Mouse (Mus musculus) heart, embryonic 13.5 days (tissue): Measurements from ENCODE around the gene Zfp740. TPM values are rescaled to one million over a fixed set of nuclear protein-coding genes. Genes with fewer than 3 reads are reported as not detected.
A peak's percentile ranks its signal among the peaks of the same experiment; 100 is the strongest.

ENCODE experiments used
- ATAC-seq: fragments of 200-750 bp; cut with Nextera tagmentation; 2 replicates; pipeline ENCODE4 v1.8.0; 2017; ENCODE audit warnings: moderate TSS enrichment; ENCODE audit not compliant: insufficient number of reproducible peaks, low FRiP score, low TSS enrichment; ENCODE audit errors: extremely low read depth
- H3K27ac ChIP-seq: fragments of 300-500 bp; sonication (generic); replicated peaks from 2 replicates; pipeline ENCODE4 v1.5.1; 2015; ENCODE audit warnings: moderate library complexity, mild to moderate bottlenecking, inconsistent platforms
- H3K27me3 ChIP-seq: fragments of 300-500 bp; sonication (generic); replicated peaks from 2 replicates; pipeline ENCODE4 v1.6.1; 2015; ENCODE audit warnings: mild to moderate bottlenecking, inconsistent platforms
- H3K36me3 ChIP-seq: fragments of 300-500 bp; sonication (generic); 2 replicates; pipeline ENCODE4 v1.6.1; 2015; ENCODE audit warnings: mild to moderate bottlenecking, inconsistent platforms
- H3K4me1 ChIP-seq: fragments of 300-500 bp; sonication (generic); 2 replicates; pipeline ENCODE4 v1.6.1; 2015; ENCODE audit warnings: inconsistent platforms
- H3K4me2 ChIP-seq: fragments of 300-500 bp; sonication (generic); 2 replicates; pipeline ENCODE4 v1.6.1; 2015; ENCODE audit warnings: inconsistent platforms, mild to moderate bottlenecking, moderate library complexity
- H3K4me3 ChIP-seq: fragments of 300-500 bp; sonication (generic); 2 replicates; pipeline ENCODE4 v1.5.1; 2015; ENCODE audit warnings: moderate library complexity, mild to moderate bottlenecking, inconsistent platforms
- H3K9ac ChIP-seq: fragments of 300-500 bp; sonication (generic); 2 replicates; pipeline ENCODE4 v1.6.1; 2015; ENCODE audit warnings: inconsistent platforms, mild to moderate bottlenecking, moderate library complexity
- H3K9me3 ChIP-seq: fragments of 300-500 bp; sonication (generic); 2 replicates; pipeline ENCODE4 v1.6.1; 2016; ENCODE audit warnings: inconsistent platforms
- WGBS: fragments of 180-500 bp; shearing (Covaris S2); methylation state at CpG from one replicate; pipeline ENCODE4 v1.1.7; 2015; ENCODE audit warnings: mixed read lengths; 5-methylcytosine and 5-hydroxymethylcytosine counted together
- polyA plus RNA-seq: library from polyadenylated mRNA; unstranded; fragments of >200 nt; fragmentation: Nextera tagmentation; extraction: Ambion mirVana; gene quantifications from 2 replicates; pipeline ENCODE4 v1.2.1, GENCODE M21; 2015

Gene Zfp740
- polyA plus RNA-seq, 1 experiment from 2014 or later = 30.3 TPM

DNA sequence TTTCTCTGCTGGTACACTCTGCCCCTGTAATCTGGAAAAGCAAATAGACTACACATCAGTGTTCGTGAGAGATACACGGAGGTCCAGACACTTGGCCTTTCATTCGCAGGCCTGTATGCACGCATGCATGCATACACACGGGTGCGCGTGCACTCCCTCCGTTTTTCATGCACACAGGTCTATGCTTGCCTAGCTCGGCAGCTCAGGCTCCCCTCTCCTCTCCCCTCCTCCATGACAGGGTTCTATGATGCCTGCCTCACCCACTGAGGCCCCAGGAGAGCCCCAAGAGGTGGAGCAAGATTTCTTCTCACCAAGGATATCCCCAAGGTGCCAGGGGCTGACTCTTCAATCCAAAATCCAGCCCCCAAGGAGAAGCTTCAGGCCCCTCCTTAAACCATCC, 46.9 kb downstream of the Zfp740 start:
- peaks cover 43% of the 10 kb centered on the region for H3K4me1 ChIP-seq
- H3K9me3 ChIP-seq = no peaks in the 10 kb centered on the region
- ATAC-seq = no peak
- 45% methylated on average over 9 of the region's 9 CpGs for WGBS
- 0 out of 2 replicates have a peak, but pooled peaks cover 3% of the 10 kb centered on the region for H3K36me3 ChIP-seq
- H3K27me3 ChIP-seq = peaks cover 76% of the 10 kb centered on the region
- peak overlapping the region; percentile 84 for H3K9ac ChIP-seq
- peak overlapping the region; percentile 97 for H3K27ac ChIP-seq
- no peak overlapping the region for H3K4me3 ChIP-seq
- peak overlapping the region; percentile 96 for H3K4me2 ChIP-seq

DNA sequence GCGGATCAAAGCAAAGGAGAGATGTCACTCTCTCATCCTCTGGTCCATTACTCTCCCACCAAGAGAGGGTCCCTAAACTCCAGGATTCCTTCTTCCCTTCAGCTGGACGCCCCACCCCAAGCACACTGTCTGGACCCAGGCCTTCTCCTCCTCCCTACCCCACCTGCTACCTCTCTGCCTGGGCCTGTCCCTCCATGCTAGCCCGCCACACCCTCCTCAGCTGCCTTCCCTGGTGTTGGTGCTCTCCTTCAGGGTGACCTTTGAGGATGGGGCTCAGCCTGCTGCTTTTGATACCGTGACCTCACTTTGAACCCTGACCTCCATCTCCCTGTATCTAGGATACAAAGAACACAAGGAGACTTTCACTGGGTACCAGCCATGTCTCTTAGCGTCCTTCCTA, 47.5 kb downstream of the Zfp740 start:
- H3K36me3 ChIP-seq = 0 out of 2 replicates have a peak, but pooled peaks cover 3% of the 10 kb centered on the region
- peaks cover 37% of the 10 kb centered on the region for H3K4me1 ChIP-seq
- H3K4me2 ChIP-seq = no peak overlapping the region; the same call in 1 of the 2 replicates
- H3K9me3 ChIP-seq = no peaks in the 10 kb centered on the region
- H3K4me3 ChIP-seq = no peak overlapping the region
- H3K9ac ChIP-seq = no peak overlapping the region
- peaks cover 76% of the 10 kb centered on the region for H3K27me3 ChIP-seq
- WGBS = 76% methylated on average over 5 of the region's 5 CpGs
- no peak for ATAC-seq
- H3K27ac ChIP-seq = no peak overlapping the region

DNA sequence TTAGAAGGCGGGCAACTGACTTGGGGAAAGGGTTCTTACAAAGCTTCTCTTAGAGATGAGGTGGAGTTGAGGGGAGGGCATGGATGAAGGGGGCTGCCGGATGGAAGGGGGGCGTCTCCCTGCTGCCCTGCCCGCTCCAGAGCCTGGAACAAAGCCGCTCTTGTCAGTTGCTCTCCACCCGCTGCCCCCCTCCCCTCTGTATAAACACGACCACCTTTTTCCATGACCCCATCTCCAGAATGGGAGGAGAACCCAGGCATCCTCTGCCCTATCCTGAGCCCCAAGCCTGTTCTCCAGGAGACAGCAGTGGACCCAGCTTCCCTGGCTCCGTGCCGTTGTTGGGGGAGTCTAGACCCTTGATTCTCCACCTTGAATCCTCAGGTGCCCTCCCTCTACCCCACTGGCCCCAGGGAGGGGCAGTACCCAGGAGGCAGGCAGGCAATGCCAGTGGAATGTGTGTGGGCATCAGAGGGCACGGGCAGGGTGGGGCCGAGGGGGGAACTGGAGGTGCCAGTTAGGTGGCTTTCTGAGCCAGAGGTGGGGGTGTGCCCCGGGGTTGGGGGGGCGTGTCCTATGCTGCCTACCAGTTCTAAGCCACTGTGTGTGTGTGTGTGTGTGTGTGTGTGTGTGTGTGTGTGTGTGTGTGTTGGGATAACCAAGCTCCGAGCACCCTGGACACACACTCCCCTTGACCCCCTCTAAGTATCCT, 52.7 kb downstream of the Zfp740 start:
- ATAC-seq = no peak
- peak overlapping the region; percentile 85 for H3K9ac ChIP-seq
- H3K27me3 ChIP-seq = peaks cover 89% of the 10 kb centered on the region
- H3K4me1 ChIP-seq = peaks cover 28% of the 10 kb centered on the region
- 44% methylated on average over 13 of the region's 14 CpGs for WGBS
- H3K4me2 ChIP-seq = peak overlapping the region; percentile 94
- H3K4me3 ChIP-seq = peak overlapping the region; percentile 66
- H3K27ac ChIP-seq = peak overlapping the region; percentile 78
- H3K9me3 ChIP-seq = no peaks in the 10 kb centered on the region
- H3K36me3 ChIP-seq = 0 out of 2 replicates have a peak, but pooled peaks cover 3% of the 10 kb centered on the region

DNA sequence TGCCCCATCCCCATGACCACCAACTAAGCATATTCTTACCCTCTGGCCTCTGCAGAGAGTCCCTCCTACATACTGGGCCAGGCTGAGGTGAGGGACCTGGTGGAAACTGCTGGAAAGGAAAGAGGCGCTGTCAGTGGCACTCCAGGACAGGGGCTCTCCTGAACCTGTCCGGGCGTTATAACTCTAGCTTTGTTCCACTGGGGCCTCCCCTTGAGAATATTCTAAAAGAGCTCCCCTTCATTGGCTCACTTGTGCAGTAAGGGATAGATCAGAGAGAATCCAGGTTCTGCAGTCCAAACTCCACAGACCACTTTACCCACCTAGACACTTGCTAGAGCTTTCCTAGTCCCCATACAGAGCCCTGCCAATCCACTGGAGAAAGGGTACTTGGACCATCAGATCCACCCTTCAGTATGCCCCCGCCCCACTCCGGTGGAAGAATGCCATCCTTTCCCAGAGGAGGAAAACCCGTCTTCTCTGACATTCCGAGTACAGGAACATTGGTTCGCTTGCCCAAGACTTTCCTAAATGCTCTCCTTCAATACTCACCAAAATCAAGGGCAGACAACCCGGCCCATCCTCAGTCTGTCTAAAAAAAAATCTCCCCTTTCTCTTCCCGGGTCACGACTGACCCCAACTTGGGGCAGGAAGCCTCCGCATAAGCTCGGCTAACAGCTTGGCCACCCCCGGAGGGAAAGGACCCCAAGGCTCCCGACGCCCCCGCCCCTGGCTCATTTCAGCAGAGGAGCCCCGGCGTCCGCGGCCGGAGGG, 53.6 kb downstream of the Zfp740 start:
- H3K4me3 ChIP-seq = peak overlapping the region; percentile 66
- ATAC-seq = no peak
- H3K36me3 ChIP-seq = no peaks in the 10 kb centered on the region
- no peaks in the 10 kb centered on the region for H3K9me3 ChIP-seq
- WGBS = 8% methylated on average over 22 of the region's 22 CpGs
- peak overlapping the region; percentile 85 for H3K9ac ChIP-seq
- peak overlapping the region; percentile 94 for H3K4me2 ChIP-seq
- peaks cover 83% of the 10 kb centered on the region for H3K27me3 ChIP-seq
- H3K4me1 ChIP-seq = peaks cover 28% of the 10 kb centered on the region
- peak overlapping the region; percentile 78 for H3K27ac ChIP-seq

DNA sequence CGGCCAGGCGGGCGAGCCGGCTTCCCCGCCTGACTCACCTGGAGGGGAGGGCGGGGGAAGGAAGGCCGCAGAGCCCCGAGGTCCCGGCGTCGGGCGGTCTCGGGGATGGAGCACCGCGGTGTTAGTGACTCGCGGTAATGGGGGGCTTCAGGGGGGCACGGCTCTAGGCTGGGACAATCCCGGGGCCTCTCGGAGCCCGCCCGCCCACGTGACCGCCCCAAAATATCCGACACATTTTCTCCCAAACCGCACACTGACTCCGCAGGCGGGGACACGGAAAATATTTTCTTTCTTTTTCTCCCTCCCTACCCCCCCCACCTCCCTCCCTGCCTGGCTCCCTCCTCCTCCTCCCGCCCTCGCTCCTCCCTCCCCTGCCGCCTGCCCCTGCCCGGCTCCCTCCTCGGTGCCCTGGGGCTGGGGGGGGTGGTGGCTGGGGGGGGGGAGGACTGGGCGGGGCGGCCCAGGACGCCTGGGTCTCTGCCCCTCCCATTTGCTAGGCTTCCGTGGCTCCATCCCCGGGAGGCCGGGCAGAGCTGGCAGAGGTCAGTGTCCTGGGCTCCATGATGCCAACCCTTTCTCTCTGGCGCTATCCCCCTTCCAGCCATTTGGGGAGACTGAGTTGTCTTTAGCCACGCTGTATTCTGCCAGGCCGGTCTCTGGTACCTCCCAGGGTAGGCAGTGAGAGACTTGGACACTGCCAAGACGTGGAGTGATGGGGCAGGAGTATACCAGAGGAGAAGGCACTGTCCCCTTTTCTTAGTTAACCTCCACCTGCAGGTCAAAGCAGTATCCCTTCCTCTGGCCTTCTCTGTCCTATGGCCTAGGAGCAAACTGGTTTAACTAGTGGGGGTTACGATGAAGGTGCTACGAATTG, 54.4 kb downstream of the Zfp740 start, which contains the start of gene Rarg:
Rarg (minus strand) TSS at position 316 of the 874 bp plus-strand sequence.
- whole genome bisulfite sequencing = 2% methylated on average over 43 of the region's 46 CpGs
- H3K4me1 ChIP-seq = peaks cover 28% of the 10 kb centered on the region
- peak within 1 kb of the TSS; percentile 66 for H3K4me3 ChIP-seq
- peak within 1 kb of the TSS; percentile 94 for H3K4me2 ChIP-seq
- peak within 1 kb of the TSS; percentile 85 for H3K9ac ChIP-seq
- H3K36me3 ChIP-seq = no peaks in the 10 kb centered on the region
- no peaks in the 10 kb centered on the region for H3K9me3 ChIP-seq
- peak within 1 kb of the TSS; percentile 78 for H3K27ac ChIP-seq
- 0 out of 2 replicates have a peak, but pooled peaks have one; percentile 11 for ATAC-seq
- peaks cover 83% of the 10 kb centered on the region for H3K27me3 ChIP-seq

DNA sequence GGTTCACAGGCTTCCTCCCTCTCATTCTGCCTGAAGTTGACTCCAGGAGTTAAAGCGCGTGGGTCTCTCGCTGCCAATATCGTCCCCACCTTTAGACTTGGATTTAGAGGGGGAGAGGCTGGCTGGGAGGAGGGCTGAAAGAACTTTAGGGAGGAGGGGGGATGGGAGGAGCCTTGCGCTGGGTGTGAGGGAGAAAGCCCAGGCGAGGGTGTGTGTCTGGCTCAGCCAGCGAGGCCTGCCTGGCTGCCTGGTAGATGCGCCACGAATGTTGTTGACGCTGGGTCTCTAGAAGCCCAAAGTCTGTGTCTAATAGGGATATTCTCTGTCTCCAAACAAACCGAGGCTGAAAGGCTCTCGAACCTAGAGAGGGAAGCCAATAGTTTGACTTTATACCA, 55.0 kb downstream of the Zfp740 start:
- Histone ChIP-seq H3K4me3 (peak overlapping the region; percentile 66), H3K4me2 (peak overlapping the region; percentile 94), H3K9ac (peak overlapping the region; percentile 85), H3K27me3 (peaks cover 84% of the 10 kb centered on the region), H3K4me1 (peaks cover 28% of the 10 kb centered on the region), H3K36me3 (no peaks in the 10 kb centered on the region), H3K9me3 (no peaks in the 10 kb centered on the region), H3K27ac (peak overlapping the region; percentile 78)
- ATAC-seq = no peak
- WGBS = 8% methylated on average over 12 of the region's 12 CpGs

DNA sequence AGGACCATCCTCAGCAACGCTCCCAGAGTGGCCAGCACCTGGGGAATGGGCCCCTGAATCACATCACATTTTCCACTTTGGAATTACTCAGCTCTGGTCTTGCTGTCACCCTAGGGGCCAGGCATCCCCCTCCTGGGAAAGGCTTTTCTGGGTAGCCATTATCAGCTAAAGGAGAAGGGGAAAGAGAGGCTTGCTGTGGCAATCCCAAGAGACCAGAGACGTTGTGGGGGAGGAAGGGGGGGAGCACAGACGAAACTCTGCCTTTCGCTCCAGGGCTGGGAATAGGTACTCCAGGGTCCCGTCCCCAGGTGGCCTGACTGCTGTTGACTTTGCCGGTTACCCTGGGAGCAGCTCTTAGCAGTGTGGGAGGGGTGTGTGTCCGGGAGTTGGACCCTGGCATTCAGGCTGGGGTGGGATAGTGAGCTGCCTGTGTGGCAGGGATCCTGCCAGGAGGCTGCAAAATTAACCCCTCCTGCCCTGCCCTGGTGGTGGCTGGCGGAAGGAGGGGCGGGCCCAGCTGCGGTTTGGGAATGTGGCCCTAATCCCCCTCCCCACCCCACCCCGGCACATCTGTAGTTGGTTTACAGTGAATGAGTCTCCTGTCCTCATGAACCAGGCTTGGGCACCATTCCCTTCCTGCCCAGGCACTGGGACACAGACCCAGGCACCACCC, 55.7 kb downstream of the Zfp740 start:
- Histone ChIP-seq H3K4me2 (peak overlapping the region; percentile 94), H3K9me3 (no peaks in the 10 kb centered on the region), H3K27ac (peak overlapping the region; percentile 78), H3K4me3 (no peak overlapping the region), H3K36me3 (no peaks in the 10 kb centered on the region), H3K27me3 (peaks cover 88% of the 10 kb centered on the region), H3K9ac (peak overlapping the region; percentile 85), H3K4me1 (peaks cover 28% of the 10 kb centered on the region)
- ATAC-seq = no peak
- WGBS = 19% methylated on average over 11 of the region's 11 CpGs

DNA sequence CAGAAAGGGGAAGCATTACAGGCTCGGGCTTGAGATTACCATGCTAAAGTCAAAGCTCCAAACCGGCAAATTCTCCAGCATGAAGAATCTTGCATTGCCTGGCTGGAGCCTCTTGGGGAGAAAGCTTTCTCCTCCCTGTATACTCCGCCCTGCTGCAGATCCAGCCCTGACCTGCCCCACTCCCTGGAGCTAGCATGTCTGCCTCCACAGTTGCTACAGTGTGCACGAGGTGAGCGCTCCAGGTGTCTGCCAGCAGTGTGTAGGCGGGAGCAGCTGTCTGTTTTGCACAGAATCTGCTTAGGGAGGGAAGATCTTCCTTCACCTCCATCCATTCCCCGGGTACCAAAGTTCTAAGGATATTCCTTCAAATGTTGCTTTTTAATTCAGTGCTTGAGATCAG, 59.5 kb downstream of the Zfp740 start:
- no peaks in the 10 kb centered on the region for H3K36me3 ChIP-seq
- no peak overlapping the region for H3K4me3 ChIP-seq
- ATAC-seq = no peak
- H3K9me3 ChIP-seq = no peaks in the 10 kb centered on the region
- peaks cover 54% of the 10 kb centered on the region for H3K27me3 ChIP-seq
- H3K4me2 ChIP-seq = no peak overlapping the region
- no peak overlapping the region for H3K27ac ChIP-seq
- 46% methylated on average over 7 of the region's 7 CpGs for WGBS
- peaks cover 14% of the 10 kb centered on the region for H3K4me1 ChIP-seq
- H3K9ac ChIP-seq = no peak overlapping the region

DNA sequence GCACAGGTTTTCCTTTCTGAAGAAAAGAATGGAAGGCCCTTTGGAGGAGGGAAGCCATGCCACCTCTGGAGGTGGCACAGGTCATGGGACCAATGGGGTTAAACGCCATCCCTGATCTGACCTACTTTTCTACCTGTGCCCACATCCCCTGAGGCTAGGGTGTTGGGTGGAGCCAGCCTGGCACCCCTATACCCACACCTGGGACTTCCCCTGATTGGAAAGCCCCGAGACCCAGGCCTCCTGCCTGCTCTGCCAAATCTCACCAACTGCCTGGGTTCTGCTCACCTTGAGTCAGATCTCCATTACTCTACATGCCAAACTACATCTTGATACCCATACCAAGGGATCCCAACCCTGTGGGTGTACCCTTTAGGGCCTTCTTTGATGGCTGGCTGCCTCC, 60.0 kb downstream of the Zfp740 start:
- no peak overlapping the region for H3K4me3 ChIP-seq
- peaks cover 50% of the 10 kb centered on the region for H3K27me3 ChIP-seq
- no peak overlapping the region for H3K9ac ChIP-seq
- no peaks in the 10 kb centered on the region for H3K9me3 ChIP-seq
- H3K36me3 ChIP-seq = no peaks in the 10 kb centered on the region
- 60% methylated on average over 2 of the region's 2 CpGs for WGBS
- H3K27ac ChIP-seq = no peak overlapping the region
- H3K4me2 ChIP-seq = no peak overlapping the region
- H3K4me1 ChIP-seq = peaks cover 9% of the 10 kb centered on the region
- ATAC-seq = no peak
